Mouse (Mus musculus): ENCODE measurements around the gene Tnpo1. TPM values are rescaled to one million over a fixed set of nuclear protein-coding genes. Genes with fewer than 3 reads are reported as not detected.

Gene Tnpo1
- polyA plus RNA-seq (2015; fragmentation: Nextera tagmentation; extraction: Ambion mirVana), result 60.3 and 67.6 TPM in 2 replicates

- ATAC-seq, result peak; percentile 96
- H3K9ac ChIP-seq, result peak within 1 kb of the TSS; percentile 100
- peaks cover 10% of the 10 kb centered on the region; the same call in 1 of the 2 replicates for H3K36me3 ChIP-seq
- H3K27ac ChIP-seq, result peak within 1 kb of the TSS; percentile 96
- no peaks in the 10 kb centered on the region for H3K9me3 ChIP-seq
- peak within 1 kb of the TSS; percentile 99 for H3K4me3 ChIP-seq (replicated peaks)
- H3K4me1 ChIP-seq (replicated peaks), result peaks cover 9% of the 10 kb centered on the region; the same call in 1 of the 2 replicates
- no peaks in the 10 kb centered on the region for H3K27me3 ChIP-seq (replicated peaks)
- H3K4me2 ChIP-seq (replicated peaks), result peak within 1 kb of the TSS; percentile 84
- under 1% methylated on average over 66 of the region's 75 CpGs for WGBS
Observed at GRCm38 (mm10) chr13:98926213-98926957, at the start of gene Tnpo1. Tnpo1 (minus strand) TSS chr13:98926384.

GRCm38 (mm10) chr13:98972090-98972489 lies 45.9 kb upstream of the Tnpo1 start:
- Histone ChIP-seq H3K4me1 (replicated peaks) (0 out of 2 replicates have a peak, but pooled peaks cover 8% of the 10 kb centered on the region), H3K4me2 (replicated peaks) (no peak overlapping the region), H3K27ac (no peak overlapping the region), H3K9me3 (no peaks in the 10 kb centered on the region), H3K9ac (no peak overlapping the region), H3K27me3 (replicated peaks) (no peaks in the 10 kb centered on the region), H3K36me3 (no peaks in the 10 kb centered on the region), H3K4me3 (replicated peaks) (no peak overlapping the region)
- ATAC-seq, result peak; percentile 61
- WGBS, result 58% methylated on average over 3 of the region's 3 CpGs

- Histone ChIP-seq H3K4me3 (replicated peaks) (no peak overlapping the region), H3K27me3 (replicated peaks) (no peaks in the 10 kb centered on the region), H3K4me1 (replicated peaks) (0 out of 2 replicates have a peak, but pooled peaks cover 8% of the 10 kb centered on the region), H3K4me2 (replicated peaks) (no peak overlapping the region), H3K9me3 (no peaks in the 10 kb centered on the region), H3K9ac (no peak overlapping the region), H3K36me3 (no peaks in the 10 kb centered on the region), H3K27ac (no peak overlapping the region)
- 52% methylated on average over 5 of the region's 5 CpGs for WGBS
- peak; percentile 36; the same call in 1 of the 2 replicates for ATAC-seq
Observed at GRCm38 (mm10) chr13:98971641-98972040, 45.5 kb upstream of the Tnpo1 start.

GRCm38 (mm10) chr13:98968517-98968916 lies 42.3 kb upstream of the Tnpo1 start:
- H3K9me3 ChIP-seq, result no peaks in the 10 kb centered on the region
- H3K27ac ChIP-seq, result no peak overlapping the region
- 0 out of 2 replicates have a peak, but pooled peaks cover 8% of the 10 kb centered on the region for H3K4me1 ChIP-seq (replicated peaks)
- no peaks in the 10 kb centered on the region for H3K36me3 ChIP-seq
- ATAC-seq, result no peak
- H3K9ac ChIP-seq, result no peak overlapping the region
- 70% methylated on average over 4 of the region's 4 CpGs for WGBS
- H3K4me3 ChIP-seq (replicated peaks), result no peak overlapping the region
- H3K27me3 ChIP-seq (replicated peaks), result no peaks in the 10 kb centered on the region
- H3K4me2 ChIP-seq (replicated peaks), result no peak overlapping the region

- H3K9me3 ChIP-seq, result no peaks in the 10 kb centered on the region
- no peak overlapping the region for H3K4me3 ChIP-seq (replicated peaks)
- no peaks in the 10 kb centered on the region for H3K27me3 ChIP-seq (replicated peaks)
- no peak for ATAC-seq
- H3K36me3 ChIP-seq, result no peaks in the 10 kb centered on the region
- no peak overlapping the region for H3K9ac ChIP-seq
- H3K27ac ChIP-seq, result no peak overlapping the region
- H3K4me2 ChIP-seq (replicated peaks), result no peak overlapping the region
- H3K4me1 ChIP-seq (replicated peaks), result 0 out of 2 replicates have a peak, but pooled peaks cover 8% of the 10 kb centered on the region
- WGBS, result 80% methylated on average over 6 of the region's 6 CpGs
Observed at GRCm38 (mm10) chr13:98967942-98968341, 41.8 kb upstream of the Tnpo1 start.

- Histone ChIP-seq H3K9ac (no peak overlapping the region), H3K4me2 (replicated peaks) (no peak overlapping the region), H3K4me3 (replicated peaks) (no peak overlapping the region), H3K4me1 (replicated peaks) (0 out of 2 replicates have a peak, but pooled peaks cover 4% of the 10 kb centered on the region), H3K27ac (no peak overlapping the region), H3K27me3 (replicated peaks) (no peaks in the 10 kb centered on the region), H3K9me3 (no peaks in the 10 kb centered on the region), H3K36me3 (no peaks in the 10 kb centered on the region)
- ATAC-seq, result no peak
- 86% methylated on average over 5 of the region's 5 CpGs for WGBS
Observed at GRCm38 (mm10) chr13:98966583-98966982, 40.4 kb upstream of the Tnpo1 start.

- no peak for ATAC-seq
- no peak overlapping the region for H3K4me3 ChIP-seq (replicated peaks)
- H3K36me3 ChIP-seq, result no peaks in the 10 kb centered on the region
- H3K4me1 ChIP-seq (replicated peaks), result no peaks in the 10 kb centered on the region
- no peaks in the 10 kb centered on the region for H3K27me3 ChIP-seq (replicated peaks)
- no peaks in the 10 kb centered on the region for H3K9me3 ChIP-seq
- no peak overlapping the region for H3K27ac ChIP-seq
- no peak overlapping the region for H3K4me2 ChIP-seq (replicated peaks)
- 92% methylated on average over 1 of the region's 1 CpGs for WGBS
- no peak overlapping the region for H3K9ac ChIP-seq
Observed at GRCm38 (mm10) chr13:98963612-98964011, 37.4 kb upstream of the Tnpo1 start.

GRCm38 (mm10) chr13:98958177-98958576 lies 32.0 kb upstream of the Tnpo1 start:
- Histone ChIP-seq H3K27me3 (replicated peaks) (no peaks in the 10 kb centered on the region), H3K36me3 (no peaks in the 10 kb centered on the region), H3K27ac (no peak overlapping the region), H3K9me3 (no peaks in the 10 kb centered on the region), H3K4me1 (replicated peaks) (peaks cover 4% of the 10 kb centered on the region; the same call in 1 of the 2 replicates), H3K4me3 (replicated peaks) (no peak overlapping the region), H3K4me2 (replicated peaks) (no peak overlapping the region), H3K9ac (no peak overlapping the region)
- WGBS, result 51% methylated on average over 2 of the region's 2 CpGs
- no peak for ATAC-seq

- Histone ChIP-seq H3K27me3 (replicated peaks) (no peaks in the 10 kb centered on the region), H3K4me1 (replicated peaks) (peaks cover 4% of the 10 kb centered on the region; the same call in 1 of the 2 replicates), H3K4me3 (replicated peaks) (no peak overlapping the region), H3K27ac (no peak overlapping the region), H3K36me3 (no peaks in the 10 kb centered on the region), H3K9ac (no peak overlapping the region), H3K4me2 (replicated peaks) (no peak overlapping the region), H3K9me3 (no peaks in the 10 kb centered on the region)
- WGBS, result 87% methylated on average over 2 of the region's 2 CpGs
- ATAC-seq, result no peak
Observed at GRCm38 (mm10) chr13:98956209-98956608, 30.0 kb upstream of the Tnpo1 start.

- peak; percentile 93 for ATAC-seq
- Histone ChIP-seq H3K4me2 (replicated peaks) (no peak overlapping the region; the same call in 1 of the 2 replicates), H3K36me3 (no peaks in the 10 kb centered on the region), H3K9me3 (no peaks in the 10 kb centered on the region), H3K27ac (0 out of 2 replicates have a peak overlapping the region, but pooled peaks have one; percentile 44), H3K27me3 (replicated peaks) (no peaks in the 10 kb centered on the region), H3K4me1 (replicated peaks) (peaks cover 4% of the 10 kb centered on the region; the same call in 1 of the 2 replicates), H3K4me3 (replicated peaks) (no peak overlapping the region), H3K9ac (no peak overlapping the region)
- WGBS, result 50% methylated on average over 6 of the region's 6 CpGs
Observed at GRCm38 (mm10) chr13:98955676-98956075, 29.5 kb upstream of the Tnpo1 start.

- no peak overlapping the region; the same call in 1 of the 2 replicates for H3K4me2 ChIP-seq (replicated peaks)
- no peaks in the 10 kb centered on the region for H3K27me3 ChIP-seq (replicated peaks)
Observed at GRCm38 (mm10) chr13:98955226-98955625, 29.0 kb upstream of the Tnpo1 start.

GRCm38 (mm10) chr13:98953830-98954229 lies 27.6 kb upstream of the Tnpo1 start:
- 73% methylated on average over 5 of the region's 5 CpGs for whole genome bisulfite sequencing
- H3K36me3 ChIP-seq, result no peaks in the 10 kb centered on the region
- no peaks in the 10 kb centered on the region for H3K27me3 ChIP-seq (replicated peaks)
- ATAC-seq, result no peak
- H3K9ac ChIP-seq, result no peak overlapping the region
- H3K27ac ChIP-seq, result no peak overlapping the region
- no peak overlapping the region for H3K4me2 ChIP-seq (replicated peaks)
- no peaks in the 10 kb centered on the region for H3K9me3 ChIP-seq
- no peak overlapping the region for H3K4me3 ChIP-seq (replicated peaks)
- peaks cover 4% of the 10 kb centered on the region; the same call in 1 of the 2 replicates for H3K4me1 ChIP-seq (replicated peaks)

More at GRCm38 (mm10) chr13:98955226-98955625, 29.0 kb upstream of the Tnpo1 start:
- peak; percentile 86 for ATAC-seq
- Histone ChIP-seq H3K36me3 (no peaks in the 10 kb centered on the region), H3K27ac (peak overlapping the region; percentile 44; the same call in 1 of the 2 replicates), H3K9me3 (no peaks in the 10 kb centered on the region), H3K4me3 (replicated peaks) (no peak overlapping the region), H3K4me1 (replicated peaks) (peaks cover 4% of the 10 kb centered on the region; the same call in 1 of the 2 replicates), H3K9ac (no peak overlapping the region)
- WGBS, result 11% methylated on average over 5 of the region's 5 CpGs

Data from intestine, embryonic 15.5 days (tissue).